Mouse (Mus musculus) liver, adult 2 months (tissue): ENCODE results near the gene Neu1.
A peak's percentile ranks its signal among the peaks of the same experiment; 100 is the strongest.

Experiments used
- CTCF ChIP-seq: fragments of 200-500 bp; IDR thresholded peaks from 2 replicates; pipeline ENCODE4 v1.5.1; 2011; ENCODE audit warnings: low read depth, low read length, control low read depth
- POLR2A ChIP-seq: fragments of 200-500 bp; IDR thresholded peaks from 2 replicates; pipeline ENCODE4 v1.6.1; 2011; ENCODE audit warnings: low read length, control low read depth; ENCODE audit not compliant: insufficient read depth; ENCODE audit errors: extremely low read depth

GRCm38 (mm10) chr17:34984218-34984617 lies 53.2 kb downstream of the Neu1 start:
- TF ChIP-seq CTCF, result peak; percentile 21; the same call in 1 of the 2 replicates
- no peak for TF ChIP-seq POLR2A
